Mouse (Mus musculus) lung, embryonic 16.5 days (tissue): Measurements from ENCODE around the gene Nt5c2. TPM values are rescaled to one million over a fixed set of nuclear protein-coding genes. Genes with fewer than 3 reads are reported as not detected.

Experiments used
- ATAC-seq: fragments of 200-750 bp; cut with Nextera tagmentation; 2 replicates; pipeline ENCODE4 v1.8.0; 2017; ENCODE audit warnings: low read depth, mild to moderate bottlenecking, moderate library complexity
- H3K27ac ChIP-seq: fragments of 300-500 bp; sonication (generic); 2 replicates; pipeline ENCODE4 v1.5.1; 2014; ENCODE audit warnings: mild to moderate bottlenecking, control low read depth, low read length
- H3K27me3 ChIP-seq: fragments of 300-500 bp; sonication (generic); 2 replicates; pipeline ENCODE4 v1.6.1; 2014; ENCODE audit warnings: low read depth, low read length, mixed read lengths; ENCODE audit not compliant: control insufficient read depth, insufficient read depth
- H3K36me3 ChIP-seq: fragments of 300-500 bp; sonication (generic); 2 replicates; pipeline ENCODE4 v1.6.1; 2014; ENCODE audit warnings: low read length; ENCODE audit not compliant: control insufficient read depth, insufficient read depth
- H3K4me1 ChIP-seq: fragments of 300-500 bp; sonication (generic); replicated peaks from 2 replicates; pipeline ENCODE4 v1.6.1; 2014; ENCODE audit warnings: low read length, mixed read lengths; ENCODE audit not compliant: control insufficient read depth, insufficient read depth
- H3K4me2 ChIP-seq: fragments of 300-500 bp; sonication (generic); 2 replicates; pipeline ENCODE4 v1.6.1; 2014; ENCODE audit warnings: low read depth, low read length, control low read depth
- H3K4me3 ChIP-seq: fragments of 300-500 bp; sonication (generic); 2 replicates; pipeline ENCODE4 v1.5.1; 2014; ENCODE audit warnings: mild to moderate bottlenecking, low read length, control low read depth
- H3K9ac ChIP-seq: fragments of 300-500 bp; sonication (generic); 2 replicates; pipeline ENCODE4 v1.6.1; 2014; ENCODE audit warnings: low read length, control low read depth
- H3K9me3 ChIP-seq: fragments of 300-500 bp; sonication (generic); 2 replicates; pipeline ENCODE4 v1.6.1; 2016; ENCODE audit warnings: low read length; ENCODE audit not compliant: control insufficient read depth
- WGBS: fragments of 180-500 bp; shearing (Covaris S2); extraction: QIAGEN DNeasy Blood & Tissue Kit; methylation state at CpG from one replicate; pipeline ENCODE4 v1.1.7; 2014; 5-methylcytosine and 5-hydroxymethylcytosine counted together
- polyA plus RNA-seq: library from polyadenylated mRNA; unstranded; fragments of >200 nt; fragmentation: Nextera tagmentation; extraction: Ambion mirVana; gene quantifications from 2 replicates; pipeline ENCODE4 v1.2.1, GENCODE M21; 2015

The Nt5c2 gene
- polyA plus RNA-seq, 1 experiment from 2014 or later = 92.2 TPM

DNA sequence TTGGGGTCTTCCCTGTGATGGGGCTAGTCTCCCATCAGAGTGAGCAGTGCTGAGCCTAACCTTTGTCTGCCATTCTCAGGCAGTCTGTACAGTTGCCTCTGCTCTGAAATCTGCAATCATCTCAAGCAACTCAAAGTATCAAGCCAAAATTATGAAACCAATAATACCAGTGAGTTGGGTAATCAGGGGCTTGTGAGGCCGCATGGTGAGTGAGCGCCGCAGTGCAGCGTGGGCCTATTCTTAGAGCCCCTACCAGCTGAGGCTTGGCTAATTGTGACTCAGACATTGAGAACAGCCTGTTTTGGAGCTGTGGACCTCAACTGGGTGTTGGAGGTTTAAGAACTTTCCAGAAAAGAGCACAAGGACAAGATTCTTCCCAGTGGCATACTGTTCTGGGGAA lies 143.9 kb downstream of the Nt5c2 start:
- no peak for ATAC-seq
- Histone ChIP-seq H3K27ac (no peak overlapping the region), H3K4me3 (no peak overlapping the region), H3K9ac (no peak overlapping the region), H3K4me2 (no peak overlapping the region), H3K27me3 (no peaks in the 10 kb centered on the region), H3K4me1 (peaks cover 2% of the 10 kb centered on the region; the same call in 1 of the 2 replicates), H3K9me3 (no peaks in the 10 kb centered on the region), H3K36me3 (no peaks in the 10 kb centered on the region)
- WGBS = 91% methylated on average over 4 of the region's 4 CpGs

DNA sequence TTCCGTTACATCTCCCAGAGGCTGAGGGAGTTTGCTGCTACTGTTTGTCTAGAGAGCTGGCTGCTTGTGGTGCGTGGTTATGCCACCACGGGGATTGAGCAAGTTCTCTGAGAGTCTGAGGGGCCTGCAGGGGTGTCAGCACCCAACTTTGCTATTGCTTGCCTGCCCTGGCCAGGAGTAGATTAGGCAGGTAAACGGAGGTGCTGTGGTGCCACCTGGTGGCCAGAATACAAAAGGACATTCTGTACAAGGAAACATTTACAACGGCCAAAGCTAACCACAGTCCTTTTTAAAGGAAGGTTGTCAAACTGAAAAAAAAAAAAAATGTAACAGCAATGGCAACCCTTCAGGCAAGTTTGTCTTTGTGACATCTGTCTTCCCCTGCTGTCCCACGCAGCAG lies 145.4 kb downstream of the Nt5c2 start:
- Histone ChIP-seq H3K4me1 (peaks cover 2% of the 10 kb centered on the region), H3K9ac (no peak overlapping the region), H3K27me3 (no peaks in the 10 kb centered on the region), H3K4me2 (no peak overlapping the region), H3K4me3 (no peak overlapping the region), H3K36me3 (no peaks in the 10 kb centered on the region), H3K9me3 (no peaks in the 10 kb centered on the region), H3K27ac (no peak overlapping the region)
- 5% methylated on average over 6 of the region's 6 CpGs for WGBS
- ATAC-seq = peak; percentile 76

DNA sequence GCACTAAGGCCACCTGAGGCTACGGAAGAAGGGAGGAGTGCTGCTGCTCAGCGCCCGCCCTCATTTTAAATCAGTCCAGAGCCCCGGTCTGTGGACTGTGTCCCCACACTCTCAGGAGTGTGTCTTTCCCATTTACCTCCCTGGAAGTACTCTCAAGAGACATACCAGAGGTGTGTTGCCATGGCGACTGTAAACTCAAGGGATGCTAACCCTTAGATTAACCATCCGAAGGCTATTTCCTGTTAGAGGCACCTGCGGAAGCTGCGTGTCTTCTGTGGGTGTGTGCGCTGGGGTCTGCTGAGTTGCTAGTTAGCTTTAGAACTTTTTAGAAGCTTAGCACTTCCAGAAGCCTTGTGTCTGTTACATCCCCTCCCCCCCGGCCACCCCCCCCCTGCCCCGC lies 145.9 kb downstream of the Nt5c2 start:
- no peaks in the 10 kb centered on the region for H3K9me3 ChIP-seq
- peaks cover 2% of the 10 kb centered on the region for H3K4me1 ChIP-seq
- WGBS = 34% methylated on average over 11 of the region's 11 CpGs
- H3K4me2 ChIP-seq = no peak overlapping the region
- no peak overlapping the region for H3K4me3 ChIP-seq
- no peak overlapping the region for H3K9ac ChIP-seq
- no peaks in the 10 kb centered on the region for H3K36me3 ChIP-seq
- peak; percentile 78 for ATAC-seq
- H3K27ac ChIP-seq = no peak overlapping the region
- no peaks in the 10 kb centered on the region for H3K27me3 ChIP-seq

DNA sequence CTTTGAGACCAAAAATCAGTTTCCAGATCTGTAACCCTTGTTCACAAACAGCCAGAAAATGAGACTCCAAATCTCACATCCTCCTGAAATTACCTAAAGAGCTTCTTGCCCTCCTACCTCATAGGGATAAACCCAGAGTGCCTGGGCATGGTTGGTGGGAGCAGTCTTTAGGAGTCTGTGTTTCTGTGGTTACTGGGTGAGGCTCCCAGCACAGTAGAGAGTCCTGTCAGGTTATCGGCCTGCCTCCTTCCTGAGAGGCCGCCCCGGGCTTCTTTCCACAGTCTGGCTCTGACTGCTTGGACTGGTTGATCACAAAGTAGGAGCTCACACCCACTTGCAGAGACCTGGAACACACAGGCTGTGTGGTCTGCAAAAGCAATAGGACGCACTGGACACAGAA lies 149.6 kb downstream of the Nt5c2 start:
- 72% methylated on average over 4 of the region's 4 CpGs for WGBS
- Histone ChIP-seq H3K4me3 (no peak overlapping the region), H3K4me2 (no peak overlapping the region), H3K36me3 (no peaks in the 10 kb centered on the region), H3K27ac (no peak overlapping the region), H3K27me3 (no peaks in the 10 kb centered on the region), H3K9me3 (no peaks in the 10 kb centered on the region), H3K4me1 (peaks cover 4% of the 10 kb centered on the region), H3K9ac (no peak overlapping the region)
- no peak for ATAC-seq

DNA sequence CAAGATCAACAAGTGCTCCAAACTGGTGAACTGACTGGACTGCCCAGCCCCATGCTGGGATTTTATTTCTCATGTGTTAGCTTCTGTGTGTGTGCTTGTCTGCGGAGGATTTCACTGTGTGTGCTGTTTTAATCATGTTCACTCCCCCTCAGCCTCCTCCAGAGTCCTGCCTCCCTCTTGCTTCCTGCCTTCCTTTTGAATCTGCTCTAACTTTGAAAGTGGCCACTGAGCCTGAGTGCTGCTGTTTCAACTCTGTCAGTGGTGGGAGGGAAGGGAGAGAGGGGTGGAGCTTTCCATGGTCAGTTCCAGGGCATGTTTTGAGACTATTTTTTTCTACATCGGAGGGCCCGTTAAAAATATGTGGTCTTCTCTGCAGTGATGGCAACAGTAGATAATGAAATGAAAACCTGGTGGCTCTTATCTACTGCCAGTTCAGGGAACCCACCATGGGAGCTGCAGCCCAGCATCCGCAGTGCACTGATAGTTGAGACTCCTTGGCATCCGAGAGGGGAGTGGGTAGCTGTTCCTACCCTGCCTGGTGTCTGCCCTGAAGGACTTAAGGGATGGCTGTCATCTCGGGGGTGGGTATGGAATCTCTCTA lies 150.1 kb downstream of the Nt5c2 start:
- Histone ChIP-seq H3K27me3 (no peaks in the 10 kb centered on the region), H3K9ac (no peak overlapping the region), H3K4me2 (no peak overlapping the region), H3K4me3 (no peak overlapping the region), H3K4me1 (peaks cover 4% of the 10 kb centered on the region), H3K27ac (no peak overlapping the region), H3K9me3 (no peaks in the 10 kb centered on the region), H3K36me3 (no peaks in the 10 kb centered on the region)
- WGBS = 45% methylated on average over 6 of the region's 6 CpGs
- no peak for ATAC-seq

DNA sequence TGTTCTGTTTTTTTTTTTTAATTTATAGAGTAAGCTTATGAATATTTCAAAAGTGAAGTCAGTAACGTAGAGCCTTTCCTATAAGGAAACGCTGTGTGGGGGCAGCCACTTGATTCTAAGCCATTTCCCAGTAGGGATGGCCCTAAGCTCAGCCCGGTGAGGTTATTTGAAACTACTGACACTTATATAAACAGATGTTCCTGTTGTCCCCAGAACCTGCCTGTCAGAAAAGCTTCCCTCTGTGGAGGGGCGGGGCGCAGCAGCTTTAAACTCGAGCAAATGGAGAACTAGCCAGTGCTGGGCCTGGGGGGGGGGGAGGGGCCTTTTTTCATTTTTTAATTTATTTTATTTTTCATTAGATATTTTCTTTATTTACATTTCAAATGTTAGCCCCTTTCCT lies 150.9 kb downstream of the Nt5c2 start:
- Histone ChIP-seq H3K9me3 (no peaks in the 10 kb centered on the region), H3K9ac (no peak overlapping the region), H3K4me2 (no peak overlapping the region), H3K27me3 (no peaks in the 10 kb centered on the region), H3K36me3 (no peaks in the 10 kb centered on the region), H3K4me1 (peaks cover 2% of the 10 kb centered on the region), H3K4me3 (no peak overlapping the region), H3K27ac (no peak overlapping the region)
- ATAC-seq = no peak
- 40% methylated on average over 6 of the region's 6 CpGs for WGBS

DNA sequence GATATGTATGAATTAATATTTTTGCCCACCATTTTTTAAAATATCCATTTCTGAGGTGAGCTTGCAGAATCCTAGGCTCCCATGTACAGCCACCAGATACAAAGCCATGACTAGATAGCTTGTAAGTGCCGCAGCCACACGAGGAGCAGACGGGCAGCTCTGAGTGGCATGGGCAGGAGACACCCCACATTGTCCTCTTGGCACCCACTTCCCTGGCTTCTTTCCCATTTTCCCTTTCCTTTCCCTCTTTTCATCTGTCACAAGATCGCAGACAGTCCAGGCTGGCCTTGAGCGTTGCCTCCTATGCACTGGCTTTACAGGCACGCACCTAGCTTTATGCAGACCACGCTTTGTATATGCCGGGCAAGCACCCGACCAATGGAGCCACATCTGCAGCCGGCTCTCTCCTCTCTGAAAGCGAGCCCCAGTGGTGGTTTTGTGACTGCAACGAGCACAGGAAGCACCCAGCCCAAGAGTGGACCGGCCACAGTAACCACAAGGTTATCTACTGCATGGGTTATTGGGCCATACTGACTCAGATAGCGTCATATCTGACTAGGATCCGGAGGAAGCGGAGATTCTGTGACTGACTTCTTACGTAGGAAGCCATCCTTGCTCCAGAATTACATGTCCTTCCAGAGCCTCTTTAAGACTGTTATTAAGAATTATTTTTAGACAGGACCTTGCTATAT lies 151.6 kb downstream of the Nt5c2 start:
- Histone ChIP-seq H3K27me3 (no peaks in the 10 kb centered on the region), H3K9ac (no peak overlapping the region), H3K9me3 (no peaks in the 10 kb centered on the region), H3K27ac (no peak overlapping the region), H3K4me1 (peaks cover 2% of the 10 kb centered on the region; the same call in 1 of the 2 replicates), H3K4me2 (no peak overlapping the region), H3K4me3 (no peak overlapping the region), H3K36me3 (no peaks in the 10 kb centered on the region)
- 75% methylated on average over 17 of the region's 17 CpGs for WGBS
- no peak for ATAC-seq

DNA sequence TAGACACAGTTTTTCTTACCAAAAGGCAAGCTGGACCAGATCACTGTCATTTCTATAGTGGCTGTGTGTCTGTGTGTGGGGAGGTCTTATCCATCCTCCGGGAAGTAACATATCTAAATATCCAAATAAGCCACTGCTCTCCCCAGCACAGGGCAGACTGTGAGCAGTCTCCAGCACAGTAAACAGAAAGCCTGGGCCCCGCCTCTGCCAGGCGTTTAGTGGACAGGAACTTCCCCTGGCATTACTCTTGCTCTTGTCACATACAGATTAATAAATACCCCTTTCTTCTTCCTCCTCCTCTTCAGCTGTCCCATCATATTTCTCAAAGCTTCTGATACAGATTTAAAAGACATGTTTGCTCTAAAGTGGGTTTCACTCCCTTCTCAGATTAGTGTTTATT lies 152.4 kb downstream of the Nt5c2 start:
- no peaks in the 10 kb centered on the region for H3K27me3 ChIP-seq
- no peak overlapping the region for H3K27ac ChIP-seq
- peaks cover 2% of the 10 kb centered on the region; the same call in 1 of the 2 replicates for H3K4me1 ChIP-seq
- no peak for ATAC-seq
- no peaks in the 10 kb centered on the region for H3K9me3 ChIP-seq
- WGBS = 18% methylated on average over 3 of the region's 3 CpGs
- H3K4me2 ChIP-seq = no peak overlapping the region
- no peak overlapping the region for H3K4me3 ChIP-seq
- H3K9ac ChIP-seq = no peak overlapping the region
- H3K36me3 ChIP-seq = no peaks in the 10 kb centered on the region

DNA sequence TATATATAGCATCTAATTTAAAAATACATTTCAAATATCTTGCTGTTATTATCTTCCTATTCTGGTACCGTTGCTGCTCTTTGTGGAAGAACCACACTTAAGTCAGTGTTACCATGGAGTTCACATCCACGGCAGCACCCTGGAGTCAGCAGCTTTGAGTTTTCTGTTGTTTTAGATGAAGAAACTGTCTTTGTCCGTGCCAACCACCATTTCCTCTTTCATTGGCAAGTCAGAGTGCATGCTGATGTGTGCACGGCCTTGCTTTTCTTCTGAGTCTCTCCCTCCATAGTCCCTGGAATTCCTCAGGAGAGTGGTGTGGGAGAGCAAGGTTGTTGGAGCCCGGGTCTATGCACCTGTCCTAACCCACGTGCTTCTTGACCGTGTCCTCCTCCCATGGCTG lies 156.8 kb downstream of the Nt5c2 start:
- ATAC-seq = no peak
- Histone ChIP-seq H3K4me1 (peaks cover 7% of the 10 kb centered on the region), H3K27me3 (no peaks in the 10 kb centered on the region), H3K36me3 (no peaks in the 10 kb centered on the region), H3K27ac (no peak overlapping the region), H3K9ac (no peak overlapping the region), H3K9me3 (no peaks in the 10 kb centered on the region), H3K4me2 (no peak overlapping the region), H3K4me3 (no peak overlapping the region)
- WGBS = 80% methylated on average over 7 of the region's 7 CpGs
